Mouse (Mus musculus): ENCODE measurements at regions not wholly inside any gene's neighbourhood (a gene's known extent, or its start where the extent isn't known, plus 50 kb on each side); places are given as distances from the start of the nearest gene placed in this dataset.

GRCm38 (mm10) chr3:35464212-35464911, 289.5 kb upstream of the Atp11b start:
- ATAC-seq (ENCODE audit: extremely low read depth, insufficient number of reproducible peaks, low FRiP score, poor library complexity, severe bottlenecking) (no peak), DNase-seq (ENCODE audit: low spot score) (no peak)
- no peak overlapping the region for H3K4me3 ChIP-seq (ENCODE audit: low read depth, low read length)
- H3K4me1 ChIP-seq (ENCODE audit: insufficient read depth, low read depth, low read length) = no peaks in the 10 kb centered on the region
- no peaks in the 10 kb centered on the region for H3K9me3 ChIP-seq (replicated peaks)
- H3K36me3 ChIP-seq (replicated peaks) = no peaks in the 10 kb centered on the region
- H3K27me3 ChIP-seq (ENCODE audit: insufficient read depth, low read length) = no peaks in the 10 kb centered on the region
- no peak for TF ChIP-seq GATA2 (IDR thresholded peaks at IDR 0.05; ENCODE audit: borderline replicate concordance, low read depth, low read length)
- TF ChIP-seq CTCF (IDR thresholded peaks at IDR 0.05; ENCODE audit: low read depth, low read length) = no peak
- no peak for TF ChIP-seq POLR2AphosphoS5 (IDR thresholded peaks at IDR 0.05; ENCODE audit: insufficient replicate concordance, low read depth, low read length)
- no peak for TF ChIP-seq GATA1 (IDR thresholded peaks at IDR 0.05; ENCODE audit: borderline replicate concordance, low read length)
- no peak for TF ChIP-seq TAL1 (conservative IDR thresholded peaks at IDR 0.05; ENCODE audit: low read depth, low read length)

- H3K36me3 ChIP-seq (replicated peaks) = no peaks in the 10 kb centered on the region
- TF ChIP-seq GATA2 (IDR thresholded peaks at IDR 0.05; ENCODE audit: borderline replicate concordance, low read depth, low read length) = no peak
- no peaks in the 10 kb centered on the region for H3K27me3 ChIP-seq (ENCODE audit: insufficient read depth, low read length)
- no peak overlapping the region for H3K4me3 ChIP-seq (ENCODE audit: low read depth, low read length)
- H3K9me3 ChIP-seq (replicated peaks) = no peaks in the 10 kb centered on the region
- H3K4me1 ChIP-seq (ENCODE audit: insufficient read depth, low read depth, low read length) = no peaks in the 10 kb centered on the region
- ATAC-seq (ENCODE audit: extremely low read depth, insufficient number of reproducible peaks, low FRiP score, poor library complexity, severe bottlenecking) = no peak
- no peak for DNase-seq (ENCODE audit: low spot score)
These were observed 287.9 kb upstream of the Atp11b start for GRCm38 (mm10) chr3:35465956-35466355.

- Histone ChIP-seq H3K36me3 (replicated peaks) (no peaks in the 10 kb centered on the region), H3K27me3 (ENCODE audit: insufficient read depth, low read length) (no peaks in the 10 kb centered on the region), H3K4me3 (ENCODE audit: low read depth, low read length) (no peak overlapping the region), H3K9me3 (replicated peaks) (no peaks in the 10 kb centered on the region), H3K4me1 (ENCODE audit: insufficient read depth, low read depth, low read length) (no peaks in the 10 kb centered on the region)
- DNase-seq (ENCODE audit: low spot score) (no peak), ATAC-seq (ENCODE audit: extremely low read depth, insufficient number of reproducible peaks, low FRiP score, poor library complexity, severe bottlenecking) (no peak)
- TF ChIP-seq CTCF (IDR thresholded peaks at IDR 0.05; ENCODE audit: low read depth, low read length) = no peak
- TF ChIP-seq POLR2AphosphoS5 (IDR thresholded peaks at IDR 0.05; ENCODE audit: insufficient replicate concordance, low read depth, low read length) = no peak
- no peak for TF ChIP-seq TAL1 (conservative IDR thresholded peaks at IDR 0.05; ENCODE audit: low read depth, low read length)
- TF ChIP-seq GATA1 (IDR thresholded peaks at IDR 0.05; ENCODE audit: borderline replicate concordance, low read length) = no peak
- no peak for TF ChIP-seq GATA2 (IDR thresholded peaks at IDR 0.05; ENCODE audit: borderline replicate concordance, low read depth, low read length)
These were observed 280.6 kb upstream of the Atp11b start for GRCm38 (mm10) chr3:35473351-35473750.

- Histone ChIP-seq H3K36me3 (replicated peaks) (no peaks in the 10 kb centered on the region), H3K4me3 (ENCODE audit: low read depth, low read length) (no peak overlapping the region), H3K4me1 (ENCODE audit: insufficient read depth, low read depth, low read length) (no peaks in the 10 kb centered on the region), H3K9me3 (replicated peaks) (no peaks in the 10 kb centered on the region), H3K27me3 (ENCODE audit: insufficient read depth, low read length) (no peaks in the 10 kb centered on the region)
- no peak for DNase-seq (ENCODE audit: low spot score)
- TF ChIP-seq GATA1 (IDR thresholded peaks at IDR 0.05; ENCODE audit: borderline replicate concordance, low read length) = no peak
- no peak for TF ChIP-seq POLR2AphosphoS5 (IDR thresholded peaks at IDR 0.05; ENCODE audit: insufficient replicate concordance, low read depth, low read length)
- TF ChIP-seq TAL1 (conservative IDR thresholded peaks at IDR 0.05; ENCODE audit: low read depth, low read length) = no peak
- no peak for TF ChIP-seq CTCF (IDR thresholded peaks at IDR 0.05; ENCODE audit: low read depth, low read length)
- TF ChIP-seq GATA2 (IDR thresholded peaks at IDR 0.05; ENCODE audit: borderline replicate concordance, low read depth, low read length) = no peak
- ATAC-seq (ENCODE audit: extremely low read depth, insufficient number of reproducible peaks, low FRiP score, poor library complexity, severe bottlenecking) = no peak
These were observed 279.5 kb upstream of the Atp11b start for GRCm38 (mm10) chr3:35474361-35474760.

- DNase-seq (ENCODE audit: low spot score) (no peak), ATAC-seq (ENCODE audit: extremely low read depth, insufficient number of reproducible peaks, low FRiP score, poor library complexity, severe bottlenecking) (no peak)
- Histone ChIP-seq H3K4me1 (ENCODE audit: insufficient read depth, low read depth, low read length) (no peaks in the 10 kb centered on the region), H3K4me3 (ENCODE audit: low read depth, low read length) (no peak overlapping the region), H3K27me3 (ENCODE audit: insufficient read depth, low read length) (no peaks in the 10 kb centered on the region), H3K36me3 (replicated peaks) (no peaks in the 10 kb centered on the region), H3K9me3 (replicated peaks) (no peaks in the 10 kb centered on the region)
- TF ChIP-seq GATA2 (IDR thresholded peaks at IDR 0.05; ENCODE audit: borderline replicate concordance, low read depth, low read length) (no peak), POLR2AphosphoS5 (IDR thresholded peaks at IDR 0.05; ENCODE audit: insufficient replicate concordance, low read depth, low read length) (no peak), GATA1 (IDR thresholded peaks at IDR 0.05; ENCODE audit: borderline replicate concordance, low read length) (no peak), TAL1 (conservative IDR thresholded peaks at IDR 0.05; ENCODE audit: low read depth, low read length) (no peak), CTCF (IDR thresholded peaks at IDR 0.05; ENCODE audit: low read depth, low read length) (no peak)
These were observed 278.6 kb upstream of the Atp11b start for GRCm38 (mm10) chr3:35475326-35475725.

GRCm38 (mm10) chr3:35480714-35481695, 272.9 kb upstream of the Atp11b start:
- no peaks in the 10 kb centered on the region for H3K9me3 ChIP-seq (replicated peaks)
- H3K36me3 ChIP-seq (replicated peaks) = no peaks in the 10 kb centered on the region
- ATAC-seq (ENCODE audit: extremely low read depth, insufficient number of reproducible peaks, low FRiP score, poor library complexity, severe bottlenecking) (no peak), DNase-seq (ENCODE audit: low spot score) (no peak)
- H3K4me1 ChIP-seq (ENCODE audit: insufficient read depth, low read depth, low read length) = no peaks in the 10 kb centered on the region
- TF ChIP-seq CTCF (IDR thresholded peaks at IDR 0.05; ENCODE audit: low read depth, low read length) = no peak
- TF ChIP-seq GATA2 (IDR thresholded peaks at IDR 0.05; ENCODE audit: borderline replicate concordance, low read depth, low read length) = no peak
- no peak for TF ChIP-seq POLR2AphosphoS5 (IDR thresholded peaks at IDR 0.05; ENCODE audit: insufficient replicate concordance, low read depth, low read length)
- TF ChIP-seq GATA1 (IDR thresholded peaks at IDR 0.05; ENCODE audit: borderline replicate concordance, low read length) = no peak
- TF ChIP-seq TAL1 (conservative IDR thresholded peaks at IDR 0.05; ENCODE audit: low read depth, low read length) = no peak
- no peak overlapping the region for H3K4me3 ChIP-seq (ENCODE audit: low read depth, low read length)
- no peaks in the 10 kb centered on the region for H3K27me3 ChIP-seq (ENCODE audit: insufficient read depth, low read length)

Measured in G1E (cell line).